Mouse (Mus musculus): ENCODE data around the gene Defb46.

Gene Defb46

GRCm38 (mm10) chr8:19239616-19240015 is at the start of gene Defb46:
TSS of gene Defb46 (plus strand) at chr8:19239916.
- DNase-seq, result no peak

GRCm38 (mm10) chr8:19225161-19225560 is 14.6 kb upstream of the Defb46 start, which contains the start of gene Defb6:
TSS of gene Defb6 (plus strand) at chr8:19225478.
- DNase-seq, result no peak

- no peak for DNase-seq
These were observed 1.6 kb upstream of the Defb46 start for GRCm38 (mm10) chr8:19238101-19238500.

- DNase-seq, result no peak
These were observed 7.6 kb downstream of the Defb46 start, which contains the start of gene Defb5 for GRCm38 (mm10) chr8:19247280-19247679. TSS of gene Defb5 (plus strand) at chr8:19247580.

- no peak for DNase-seq
These were observed 18.4 kb downstream of the Defb46 start for GRCm38 (mm10) chr8:19258136-19258535.

GRCm38 (mm10) chr8:19259667-19260066 is 20.0 kb downstream of the Defb46 start:
- DNase-seq, result no peak
